Mouse (Mus musculus): ENCODE measurements around the gene Smc5.

Gene Smc5

DNA sequence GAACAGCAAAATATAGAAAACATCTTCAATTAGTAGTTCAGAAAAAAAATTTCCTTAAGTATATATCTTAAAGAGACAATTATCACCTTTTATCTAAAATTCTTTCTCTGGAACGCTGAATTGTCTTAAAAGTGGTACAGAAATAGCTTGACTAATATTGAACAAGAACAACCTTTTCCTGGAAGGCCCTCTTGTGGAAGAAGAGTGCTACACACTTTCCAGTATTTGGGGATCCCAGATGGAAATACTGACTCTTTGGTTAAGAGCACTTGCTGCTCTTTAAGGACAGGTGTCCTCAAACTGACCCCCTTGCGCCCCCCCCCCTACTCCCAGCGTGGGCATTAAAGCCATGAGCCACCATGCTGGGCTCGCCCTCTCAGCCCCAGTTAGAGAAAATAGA is 48.6 kb downstream of the Smc5 start:
- peak; percentile 12 for DNase-seq (ENCODE audit: low read depth, low spot score)
- Histone ChIP-seq H3K36me3 (ENCODE audit: control insufficient read depth, insufficient read depth, low read length, poor library complexity, severe bottlenecking) (peaks cover 4% of the 10 kb centered on the region; the same call in 1 of the 2 replicates), H3K27me3 (ENCODE audit: control insufficient read depth, insufficient read depth, low read length, poor library complexity, severe bottlenecking) (no peaks in the 10 kb centered on the region)

DNA sequence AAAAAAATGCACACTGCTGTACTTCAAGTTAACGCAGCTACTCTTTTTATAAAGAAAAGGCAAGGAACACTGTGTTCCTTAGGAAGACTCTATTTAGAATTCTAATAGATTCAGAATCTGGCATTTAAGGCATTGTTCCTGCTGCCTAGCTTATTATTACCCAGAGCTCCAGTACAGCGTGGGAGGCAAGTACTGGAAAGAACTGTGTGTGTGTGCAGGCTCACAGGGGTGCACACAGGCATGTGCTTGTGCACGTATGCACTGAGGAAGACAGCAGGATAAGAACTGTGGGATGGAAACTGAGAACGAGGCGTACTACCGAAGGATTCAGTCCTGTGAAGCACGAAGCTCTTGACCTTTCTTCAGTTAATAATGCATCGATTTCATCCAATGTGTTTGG is 59.4 kb downstream of the Smc5 start:
- H3K36me3 ChIP-seq (ENCODE audit: control insufficient read depth, insufficient read depth, low read length, poor library complexity, severe bottlenecking), result peaks cover 9% of the 10 kb centered on the region; the same call in 1 of the 2 replicates
- DNase-seq (ENCODE audit: low read depth, low spot score), result no peak
- H3K27me3 ChIP-seq (ENCODE audit: control insufficient read depth, insufficient read depth, low read length, poor library complexity, severe bottlenecking), result no peaks in the 10 kb centered on the region

DNA sequence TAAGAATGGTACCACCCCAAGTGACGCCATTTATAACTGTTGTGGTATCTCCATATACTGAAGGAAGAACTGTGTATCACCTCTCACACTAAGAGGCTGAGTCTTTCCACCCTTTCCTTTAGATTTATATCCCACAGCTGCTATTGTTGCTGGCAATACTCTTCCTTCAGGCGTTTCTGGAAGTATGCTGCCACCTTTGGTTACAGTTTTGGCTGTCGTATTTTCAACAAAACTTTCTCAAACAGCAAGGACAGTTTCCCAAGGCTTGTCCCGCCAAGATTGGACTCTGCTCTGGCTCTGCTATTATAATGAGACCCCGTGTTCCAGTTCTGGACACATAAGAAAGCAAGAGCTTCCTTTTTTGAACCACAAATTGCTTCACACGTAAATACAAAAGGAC is 62.4 kb downstream of the Smc5 start:
- H3K36me3 ChIP-seq (ENCODE audit: control insufficient read depth, insufficient read depth, low read length, poor library complexity, severe bottlenecking), result peaks cover 8% of the 10 kb centered on the region; the same call in 1 of the 2 replicates
- H3K27me3 ChIP-seq (ENCODE audit: control insufficient read depth, insufficient read depth, low read length, poor library complexity, severe bottlenecking), result no peaks in the 10 kb centered on the region
- DNase-seq (ENCODE audit: low read depth, low spot score), result no peak

DNA sequence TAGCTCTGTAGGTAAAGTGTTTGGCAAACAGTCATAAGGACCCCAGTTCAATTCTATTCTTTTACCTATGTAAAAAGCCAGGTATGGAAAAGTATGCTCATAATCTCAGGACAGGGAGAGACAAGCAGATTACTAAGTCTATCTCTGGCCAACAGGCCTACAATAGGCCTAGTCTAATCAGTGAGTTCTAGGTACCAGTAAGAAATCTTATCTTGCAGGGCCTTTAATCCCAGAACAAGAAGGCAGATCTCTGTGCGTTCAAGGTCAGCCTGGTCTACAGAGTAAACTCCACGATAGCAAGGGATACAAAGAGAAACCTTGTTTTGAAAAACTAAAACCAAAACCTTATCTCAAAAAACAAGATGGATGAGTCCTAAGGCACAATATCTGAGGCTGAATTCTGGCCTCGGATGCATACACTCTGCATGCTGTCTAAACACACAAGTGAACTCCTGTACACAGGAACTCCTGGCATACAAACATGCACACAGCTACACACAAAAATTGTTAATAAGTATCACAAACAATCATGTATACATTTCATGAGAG is 70.1 kb downstream of the Smc5 start:
- DNase-seq (ENCODE audit: low read depth, low spot score), result no peak
- H3K27me3 ChIP-seq (ENCODE audit: control insufficient read depth, insufficient read depth, low read length, poor library complexity, severe bottlenecking), result no peaks in the 10 kb centered on the region
- no peaks in the 10 kb centered on the region for H3K36me3 ChIP-seq (ENCODE audit: control insufficient read depth, insufficient read depth, low read length, poor library complexity, severe bottlenecking)

DNA sequence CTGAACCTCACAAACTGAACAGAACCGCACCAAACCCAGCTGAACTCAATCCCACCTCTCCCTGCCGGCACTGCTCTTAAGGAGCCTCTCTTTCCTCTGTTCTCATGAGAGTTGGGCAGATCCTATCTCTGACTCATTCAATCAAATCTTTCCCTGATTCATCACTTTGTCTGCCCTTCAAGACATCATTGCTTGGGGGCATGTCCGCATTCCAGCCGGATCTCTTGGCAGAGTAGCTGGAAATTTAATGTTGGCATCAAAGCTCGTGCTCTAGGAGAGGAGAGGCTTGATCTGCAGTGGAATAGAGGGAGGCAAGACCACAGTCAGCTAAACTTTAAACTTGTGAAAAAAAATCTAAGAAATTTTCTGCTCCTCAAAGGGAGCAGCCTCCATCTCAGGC is 71.6 kb downstream of the Smc5 start:
- DNase-seq (ENCODE audit: low read depth, low spot score), result no peak
- no peaks in the 10 kb centered on the region for H3K36me3 ChIP-seq (ENCODE audit: control insufficient read depth, insufficient read depth, low read length, poor library complexity, severe bottlenecking)
- H3K27me3 ChIP-seq (ENCODE audit: control insufficient read depth, insufficient read depth, low read length, poor library complexity, severe bottlenecking), result no peaks in the 10 kb centered on the region

DNA sequence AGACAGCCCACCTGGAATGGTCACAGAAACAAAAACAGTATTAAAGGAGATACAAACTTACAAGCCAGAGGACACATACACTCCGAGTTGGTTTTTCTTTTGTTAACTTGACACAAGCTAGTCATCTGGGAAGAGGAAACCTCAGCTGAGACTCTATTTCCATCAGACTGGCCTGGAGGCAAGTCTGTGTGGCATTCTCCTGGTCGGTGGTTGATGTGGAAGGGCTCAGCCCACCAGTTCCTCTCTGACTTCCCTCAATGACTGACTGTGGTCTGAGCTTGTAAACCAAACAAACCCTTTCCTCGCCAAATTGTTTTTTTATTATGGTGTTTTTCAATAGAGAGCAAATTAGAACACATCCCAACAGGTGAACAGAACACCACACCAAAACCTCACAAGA is 80.6 kb downstream of the Smc5 start:
- Histone ChIP-seq H3K36me3 (ENCODE audit: control insufficient read depth, insufficient read depth, low read length, poor library complexity, severe bottlenecking) (no peaks in the 10 kb centered on the region), H3K27me3 (ENCODE audit: control insufficient read depth, insufficient read depth, low read length, poor library complexity, severe bottlenecking) (no peaks in the 10 kb centered on the region)
- no peak for DNase-seq (ENCODE audit: low read depth, low spot score)

DNA sequence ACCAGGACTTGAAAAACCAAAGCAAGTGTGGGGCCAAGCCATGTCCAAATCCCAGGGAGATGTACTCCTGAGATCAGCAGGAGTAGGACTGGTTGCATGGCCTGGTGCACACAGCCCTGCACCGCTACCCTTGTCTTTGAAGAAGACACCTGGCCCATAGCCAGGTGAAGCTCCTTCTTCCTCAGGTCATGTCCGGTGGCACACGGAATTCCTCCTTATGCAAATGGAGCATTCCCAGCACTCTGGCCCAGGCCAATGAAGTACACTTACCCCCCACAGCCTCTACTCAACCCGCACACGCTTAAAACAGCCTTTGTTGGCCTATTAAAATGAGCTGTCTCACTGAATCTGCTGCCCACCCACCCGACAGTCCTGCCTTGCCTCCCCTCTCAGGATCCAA is 82.2 kb downstream of the Smc5 start:
- Histone ChIP-seq H3K27me3 (ENCODE audit: control insufficient read depth, insufficient read depth, low read length, poor library complexity, severe bottlenecking) (no peaks in the 10 kb centered on the region), H3K36me3 (ENCODE audit: control insufficient read depth, insufficient read depth, low read length, poor library complexity, severe bottlenecking) (no peaks in the 10 kb centered on the region)
- DNase-seq (ENCODE audit: low read depth, low spot score), result no peak

DNA sequence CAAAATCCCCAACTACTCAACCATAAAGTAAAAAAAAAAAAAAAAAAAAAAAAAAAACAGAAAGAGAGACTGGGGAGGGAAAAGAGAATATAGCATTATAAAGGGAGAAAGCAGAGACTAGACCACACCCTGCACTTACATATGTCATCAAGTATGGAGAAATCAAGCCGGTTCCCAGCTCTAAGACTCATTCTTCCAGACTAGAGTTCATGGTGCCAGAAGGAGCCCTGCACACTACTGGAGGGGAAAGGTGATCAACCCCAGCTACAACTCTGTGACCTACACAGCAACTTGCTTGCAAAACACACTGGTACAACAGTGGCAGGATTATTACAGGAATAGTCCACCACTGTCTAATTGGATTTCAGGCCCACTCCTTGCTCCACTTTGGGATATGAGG is 84.0 kb downstream of the Smc5 start:
- Histone ChIP-seq H3K27me3 (ENCODE audit: control insufficient read depth, insufficient read depth, low read length, poor library complexity, severe bottlenecking) (no peaks in the 10 kb centered on the region), H3K36me3 (ENCODE audit: control insufficient read depth, insufficient read depth, low read length, poor library complexity, severe bottlenecking) (no peaks in the 10 kb centered on the region)
- DNase-seq (ENCODE audit: low read depth, low spot score), result no peak

DNA sequence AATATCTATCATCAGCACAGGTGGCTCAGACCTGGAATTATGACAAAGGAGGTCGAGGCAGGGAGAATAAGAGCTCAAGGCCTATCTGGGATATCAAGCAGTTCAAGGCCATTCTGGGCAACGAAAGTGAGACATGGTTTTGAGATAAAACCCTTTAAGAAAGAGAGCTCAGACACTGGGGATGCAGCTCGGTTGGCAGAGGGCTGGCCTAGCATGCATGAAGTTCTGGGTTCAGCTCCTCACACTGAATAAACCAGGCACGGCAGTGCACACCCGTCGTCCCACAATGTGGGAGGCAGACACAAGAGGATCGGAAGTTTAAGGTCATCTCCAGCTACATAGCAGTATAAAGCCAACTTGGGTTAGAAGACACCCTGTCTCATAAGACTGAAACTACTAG is 84.7 kb downstream of the Smc5 start:
- Histone ChIP-seq H3K36me3 (ENCODE audit: control insufficient read depth, insufficient read depth, low read length, poor library complexity, severe bottlenecking) (no peaks in the 10 kb centered on the region), H3K27me3 (ENCODE audit: control insufficient read depth, insufficient read depth, low read length, poor library complexity, severe bottlenecking) (no peaks in the 10 kb centered on the region)
- no peak for DNase-seq (ENCODE audit: low read depth, low spot score)

DNA sequence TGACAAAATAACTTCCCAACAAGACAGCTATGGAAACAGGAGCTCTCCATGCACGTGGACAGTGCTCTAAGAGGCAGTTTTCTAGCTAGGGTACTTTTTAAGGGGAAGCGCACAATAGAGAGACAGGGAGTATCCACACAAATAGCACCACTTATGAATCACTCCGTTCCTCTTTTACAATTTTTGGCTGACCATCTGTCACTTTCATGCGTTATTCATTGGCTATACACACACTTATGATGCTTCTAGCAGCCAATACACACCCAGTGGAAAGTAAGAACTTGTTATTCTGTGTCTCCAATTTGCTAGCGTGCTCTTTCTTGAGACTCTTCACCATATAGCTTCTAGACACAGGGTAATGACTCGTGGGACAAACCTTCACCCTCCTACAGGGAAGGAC is 86.0 kb downstream of the Smc5 start:
- Histone ChIP-seq H3K27me3 (ENCODE audit: control insufficient read depth, insufficient read depth, low read length, poor library complexity, severe bottlenecking) (no peaks in the 10 kb centered on the region), H3K36me3 (ENCODE audit: control insufficient read depth, insufficient read depth, low read length, poor library complexity, severe bottlenecking) (no peaks in the 10 kb centered on the region)
- DNase-seq (ENCODE audit: low read depth, low spot score), result no peak

DNA sequence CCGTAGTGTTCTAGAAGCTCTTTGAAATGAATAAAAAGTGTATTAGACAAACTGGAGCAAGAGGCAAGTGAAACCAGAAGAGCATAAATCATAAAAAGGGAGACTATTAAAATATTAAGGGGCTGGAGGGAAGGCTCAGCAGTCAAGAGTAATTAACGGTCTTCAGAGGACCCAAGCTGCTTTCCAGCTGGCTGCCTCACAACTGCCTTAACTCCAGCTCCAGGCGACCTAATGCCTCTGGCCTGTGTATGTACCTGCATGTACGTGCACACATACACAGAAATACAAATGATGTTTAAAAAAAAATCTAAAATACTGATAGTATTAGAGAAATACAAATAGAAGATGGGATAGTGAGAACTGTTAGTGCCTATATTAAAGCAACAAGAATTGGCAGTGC is 89.6 kb downstream of the Smc5 start:
- no peaks in the 10 kb centered on the region for H3K27me3 ChIP-seq (ENCODE audit: control insufficient read depth, insufficient read depth, low read length, poor library complexity, severe bottlenecking)
- no peak for DNase-seq (ENCODE audit: low read depth, low spot score)
- H3K36me3 ChIP-seq (ENCODE audit: control insufficient read depth, insufficient read depth, low read length, poor library complexity, severe bottlenecking), result no peaks in the 10 kb centered on the region

DNA sequence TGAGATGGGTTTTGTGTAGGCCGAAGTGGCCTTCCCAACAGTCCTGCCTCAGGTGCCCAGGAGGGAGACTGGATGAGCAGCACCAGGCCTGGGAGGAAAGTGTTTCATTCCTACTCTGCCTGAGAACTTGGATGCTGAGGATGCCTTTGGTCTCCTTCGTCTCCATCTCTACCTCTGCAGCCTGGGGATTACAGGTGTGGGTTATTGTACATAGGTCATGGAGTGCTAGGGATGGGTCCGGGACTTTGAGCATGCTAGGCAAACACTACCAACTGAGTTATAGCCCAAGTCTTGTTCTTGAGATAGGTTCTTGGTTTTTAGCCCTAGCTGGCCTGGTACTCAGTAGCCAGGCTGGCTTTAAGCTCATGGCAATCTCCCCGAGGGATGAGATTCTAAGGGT is 90.2 kb downstream of the Smc5 start:
- no peak for DNase-seq (ENCODE audit: low read depth, low spot score)
- Histone ChIP-seq H3K27me3 (ENCODE audit: control insufficient read depth, insufficient read depth, low read length, poor library complexity, severe bottlenecking) (no peaks in the 10 kb centered on the region), H3K36me3 (ENCODE audit: control insufficient read depth, insufficient read depth, low read length, poor library complexity, severe bottlenecking) (no peaks in the 10 kb centered on the region)

DNA sequence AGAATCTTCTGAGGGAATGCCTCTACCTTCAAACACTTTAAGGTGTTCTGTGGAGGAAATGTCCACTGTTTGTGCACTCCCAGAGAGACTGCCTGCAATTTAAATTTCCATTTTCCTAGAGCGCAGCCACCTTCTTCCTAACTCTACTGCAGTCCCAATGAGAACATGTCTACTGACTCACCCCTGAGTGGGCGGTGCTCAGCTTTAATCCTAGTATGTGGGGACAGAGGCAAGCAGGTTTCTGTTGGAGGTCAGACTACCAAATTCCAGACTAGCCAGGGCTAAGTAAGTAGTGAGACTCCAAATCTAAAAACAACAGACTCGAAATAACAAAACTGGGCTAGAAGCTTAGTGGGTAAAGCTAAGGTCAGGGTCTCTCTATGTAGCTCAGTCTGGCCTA is 95.2 kb downstream of the Smc5 start:
- H3K27me3 ChIP-seq (ENCODE audit: control insufficient read depth, insufficient read depth, low read length, poor library complexity, severe bottlenecking), result no peaks in the 10 kb centered on the region
- H3K36me3 ChIP-seq (ENCODE audit: control insufficient read depth, insufficient read depth, low read length, poor library complexity, severe bottlenecking), result no peaks in the 10 kb centered on the region
- no peak for DNase-seq (ENCODE audit: low read depth, low spot score)

DNA sequence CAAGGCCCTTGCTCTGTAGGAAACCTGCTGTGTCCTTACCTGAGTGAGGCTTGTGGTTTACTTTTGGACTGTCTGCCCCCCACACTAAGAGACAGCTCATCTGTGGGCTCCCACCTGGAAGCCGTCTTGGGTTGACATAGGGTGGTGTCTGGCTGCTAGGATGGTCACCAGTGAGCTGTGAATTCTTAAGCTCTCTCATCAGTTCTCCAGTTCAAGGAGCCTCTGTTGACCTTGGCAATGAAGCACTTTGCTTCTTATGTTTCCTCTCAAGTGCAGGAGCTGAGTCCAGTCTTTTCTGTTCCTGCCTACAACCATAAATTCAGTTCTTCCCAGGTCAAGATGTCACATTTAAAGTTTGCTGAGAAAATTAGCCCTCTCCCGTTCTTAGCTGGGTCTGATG is 98.2 kb downstream of the Smc5 start:
- no peak for DNase-seq (ENCODE audit: low read depth, low spot score)
- no peaks in the 10 kb centered on the region for H3K27me3 ChIP-seq (ENCODE audit: control insufficient read depth, insufficient read depth, low read length, poor library complexity, severe bottlenecking)
- H3K36me3 ChIP-seq (ENCODE audit: control insufficient read depth, insufficient read depth, low read length, poor library complexity, severe bottlenecking), result no peaks in the 10 kb centered on the region

DNA sequence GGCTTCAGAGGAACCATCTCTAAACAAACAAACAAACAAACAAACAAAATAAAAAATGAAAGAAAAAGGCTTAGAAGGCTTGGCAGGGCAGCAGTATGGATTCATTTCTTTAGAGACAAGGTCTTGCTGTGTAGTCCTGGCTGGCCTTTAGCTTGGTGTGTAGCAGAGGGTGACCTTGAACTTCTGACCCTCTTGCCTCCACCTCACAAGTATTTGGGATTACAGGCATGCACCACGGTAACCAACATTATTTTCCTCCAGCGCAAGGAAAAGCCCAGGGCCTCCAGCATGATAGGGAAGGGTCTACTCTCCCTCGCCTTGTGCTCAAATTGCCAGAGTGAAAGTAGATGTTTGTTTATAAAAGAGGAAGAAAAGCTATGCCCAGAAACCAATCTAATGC is 98.6 kb downstream of the Smc5 start:
- no peaks in the 10 kb centered on the region for H3K27me3 ChIP-seq (ENCODE audit: control insufficient read depth, insufficient read depth, low read length, poor library complexity, severe bottlenecking)
- DNase-seq (ENCODE audit: low read depth, low spot score), result no peak

DNA sequence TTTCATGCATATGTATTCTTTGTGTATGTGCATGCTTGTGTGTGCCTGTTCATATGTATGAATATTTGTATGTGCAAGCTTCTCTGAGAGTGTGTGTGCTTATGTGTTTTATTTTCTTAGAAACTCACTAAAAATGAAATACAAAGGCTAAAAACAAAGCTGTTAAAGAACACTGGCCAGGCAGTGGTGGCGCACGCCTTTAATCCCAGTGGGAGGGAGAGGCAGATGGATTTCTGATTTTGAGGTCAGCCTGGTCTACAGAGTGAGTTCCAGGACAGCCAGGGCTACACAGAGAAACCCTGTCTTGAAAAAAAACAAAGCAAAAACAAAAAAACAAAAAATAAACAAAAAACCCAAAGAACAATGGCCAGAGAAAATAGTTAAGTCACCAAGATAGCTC is 102.6 kb downstream of the Smc5 start:
- H3K27me3 ChIP-seq (ENCODE audit: control insufficient read depth, insufficient read depth, low read length, poor library complexity, severe bottlenecking), result no peaks in the 10 kb centered on the region
- no peak for DNase-seq (ENCODE audit: low read depth, low spot score)
- H3K36me3 ChIP-seq (ENCODE audit: control insufficient read depth, insufficient read depth, low read length, poor library complexity, severe bottlenecking), result no peaks in the 10 kb centered on the region

More for the DNA sequence above, 98.6 kb downstream of the Smc5 start:
- no peaks in the 10 kb centered on the region for H3K36me3 ChIP-seq (ENCODE audit: control insufficient read depth, insufficient read depth, low read length, poor library complexity, severe bottlenecking)
